Mouse (Mus musculus): Measurements from ENCODE around the gene Pth2.

GRCm38 (mm10) chr7:45178550-45178949 lies 2.2 kb upstream of the Pth2 start:
- TF ChIP-seq CTCF (IDR thresholded peaks at IDR 0.05; ENCODE audit: extremely low read depth, insufficient read depth, low read length): no peak
- no peak for TF ChIP-seq POLR2A (IDR thresholded peaks at IDR 0.05; ENCODE audit: extremely low read depth, insufficient read depth, low read length)
